Mouse (Mus musculus) bone marrow macrophage, adult 2 months (primary cell): ENCODE measurements around the gene Tfpi. TPM values are rescaled to one million over a fixed set of nuclear protein-coding genes. Genes with fewer than 3 reads are reported as not detected.

Experiments used
- H3K27ac ChIP-seq: 2 replicates; pipeline ENCODE4 v1.5.1; 2012; ENCODE audit warnings: low read depth, low read length; ENCODE audit not compliant: insufficient read depth
- H3K4me1 ChIP-seq: 2 replicates; pipeline ENCODE4 v1.6.1; 2012; ENCODE audit warnings: low read length; ENCODE audit not compliant: control insufficient read depth, insufficient read depth
- H3K4me3 ChIP-seq: 2 replicates; pipeline ENCODE4 v1.5.1; 2012; ENCODE audit warnings: mild to moderate bottlenecking, low read length, moderate library complexity; ENCODE audit not compliant: insufficient read depth
- CTCF ChIP-seq: IDR thresholded peaks from 2 replicates; pipeline ENCODE4 v1.5.1; 2012; ENCODE audit warnings: low read depth, mild to moderate bottlenecking, low read length, moderate library complexity
- POLR2A ChIP-seq: IDR thresholded peaks from 2 replicates; pipeline ENCODE4 v1.6.1; 2012; ENCODE audit warnings: mild to moderate bottlenecking, low read depth, low read length, borderline replicate concordance
- polyA plus RNA-seq: library from polyadenylated mRNA; stranded (reverse); fragments of >200 nt; gene quantifications from 2 replicates; pipeline ENCODE4 v1.2.4, GENCODE M21; 2012; ENCODE audit not compliant: missing spikeins, insufficient read depth, insufficient read length

The Tfpi gene
- polyA plus RNA-seq, 1 experiment = 25.5 TPM

DNA sequence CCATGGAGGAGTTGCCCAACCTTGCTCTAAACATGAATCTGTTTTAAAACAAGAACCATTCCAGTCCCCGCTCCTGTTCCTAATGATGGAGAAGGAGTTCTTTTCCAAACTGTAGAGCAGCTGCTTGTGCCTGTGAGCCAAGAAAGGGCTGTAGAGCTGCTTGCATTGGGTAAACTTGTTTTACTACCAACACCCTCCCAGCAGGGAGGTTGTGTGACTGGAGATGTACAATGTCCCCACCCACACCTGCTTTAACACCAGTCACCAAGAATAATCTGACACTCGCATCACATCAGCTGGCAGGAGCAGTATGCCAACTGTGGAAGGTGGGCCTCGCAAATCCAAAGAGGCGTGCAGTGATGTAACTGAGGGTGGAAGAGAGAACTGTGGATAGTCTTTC is 34.5 kb upstream of the Tfpi start:
- TF ChIP-seq CTCF = no peak
- TF ChIP-seq POLR2A = no peak
- Histone ChIP-seq H3K4me1 (peaks cover 20% of the 10 kb centered on the region), H3K4me3 (no peak overlapping the region), H3K27ac (peak overlapping the region; percentile 30)

DNA sequence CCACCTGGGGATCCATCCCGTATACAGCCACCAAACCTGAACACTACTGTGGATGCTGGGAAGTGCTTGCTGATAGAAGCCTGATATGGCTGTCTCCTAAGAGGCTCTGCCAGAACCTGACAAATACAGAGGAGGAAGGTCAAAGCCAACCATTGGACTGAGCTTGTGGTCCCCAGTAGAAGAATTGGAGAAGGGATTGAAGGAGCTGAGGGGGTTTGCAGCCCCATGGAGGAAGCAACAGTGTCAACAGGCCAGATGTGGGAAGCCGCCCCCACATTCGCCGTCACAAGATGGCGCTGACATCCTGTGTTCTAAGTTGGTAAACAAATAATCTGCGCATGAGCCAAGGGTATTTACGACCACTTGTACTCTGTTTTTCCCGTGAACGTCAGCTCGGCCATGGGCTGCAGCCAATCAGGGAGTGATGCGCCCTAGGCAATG is 28.4 kb upstream of the Tfpi start:
- H3K4me1 ChIP-seq = peaks cover 15% of the 10 kb centered on the region
- H3K27ac ChIP-seq = peak overlapping the region; percentile 92
- peak overlapping the region; percentile 32 for H3K4me3 ChIP-seq

DNA sequence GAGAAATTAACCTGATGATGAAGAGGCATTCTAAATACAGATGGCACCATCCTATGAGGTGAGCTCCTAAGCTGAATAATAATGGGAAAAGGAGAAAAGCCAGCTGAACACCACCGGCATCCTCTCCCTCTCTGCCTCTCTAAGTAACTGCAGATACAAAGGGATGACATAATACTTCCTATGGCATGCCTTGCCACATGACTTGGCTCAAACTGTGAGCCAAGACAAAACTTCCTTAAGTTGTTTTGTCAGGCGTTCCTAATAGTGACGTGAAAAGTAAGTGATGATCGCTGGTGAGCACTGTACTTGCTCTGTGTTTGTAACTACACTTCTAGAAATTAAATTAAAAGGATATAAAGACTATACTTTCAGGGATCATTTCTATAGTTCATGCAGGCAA is 27.7 kb upstream of the Tfpi start:
- TF ChIP-seq POLR2A = no peak
- TF ChIP-seq CTCF = no peak
- Histone ChIP-seq H3K4me1 (peaks cover 15% of the 10 kb centered on the region), H3K4me3 (no peak overlapping the region), H3K27ac (peak overlapping the region; percentile 92)

DNA sequence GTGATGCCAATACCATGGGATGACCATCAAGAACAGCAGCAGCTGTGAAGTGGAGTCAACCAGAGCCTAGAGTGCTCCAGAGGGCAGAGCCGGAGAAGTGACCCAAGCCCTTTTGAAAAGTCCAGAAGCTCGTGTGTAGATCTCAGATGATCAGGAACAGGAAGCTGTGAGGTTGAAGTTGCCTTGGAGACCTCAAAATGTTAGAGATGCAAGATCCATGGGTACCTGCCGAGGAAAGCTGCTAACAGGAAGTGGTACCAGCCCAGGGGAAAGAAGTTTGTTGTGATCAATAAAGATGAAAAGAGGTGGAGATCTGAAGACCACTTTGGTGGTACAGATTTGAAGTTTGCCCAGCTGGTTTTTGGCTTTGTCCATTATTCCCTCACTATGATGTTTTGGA is 22.3 kb upstream of the Tfpi start:
- Histone ChIP-seq H3K4me3 (no peak overlapping the region), H3K27ac (no peak overlapping the region), H3K4me1 (peaks cover 9% of the 10 kb centered on the region)
- TF ChIP-seq CTCF = no peak
- no peak for TF ChIP-seq POLR2A

DNA sequence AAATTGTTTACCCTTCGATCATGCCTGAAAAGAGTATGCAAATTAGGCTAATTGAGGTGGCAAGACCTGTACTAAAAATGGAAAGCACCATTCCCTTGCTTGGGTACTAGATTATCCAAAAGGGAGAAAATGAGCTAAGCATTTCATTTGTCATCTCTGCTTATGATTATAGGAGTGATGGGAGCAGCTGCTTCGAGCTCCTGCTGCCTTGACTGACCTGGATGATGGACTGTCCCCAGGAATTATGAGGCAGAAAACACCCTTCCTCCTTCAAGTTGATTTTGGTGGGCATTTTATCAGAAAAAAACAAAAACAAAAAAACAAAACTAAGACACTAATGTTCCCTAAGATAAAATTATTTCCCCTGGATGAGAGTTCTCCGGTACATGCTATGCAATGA is 18.5 kb upstream of the Tfpi start:
- no peak for TF ChIP-seq CTCF
- no peak for TF ChIP-seq POLR2A
- H3K4me3 ChIP-seq = no peak overlapping the region
- H3K4me1 ChIP-seq = no peaks in the 10 kb centered on the region
- no peak overlapping the region for H3K27ac ChIP-seq

DNA sequence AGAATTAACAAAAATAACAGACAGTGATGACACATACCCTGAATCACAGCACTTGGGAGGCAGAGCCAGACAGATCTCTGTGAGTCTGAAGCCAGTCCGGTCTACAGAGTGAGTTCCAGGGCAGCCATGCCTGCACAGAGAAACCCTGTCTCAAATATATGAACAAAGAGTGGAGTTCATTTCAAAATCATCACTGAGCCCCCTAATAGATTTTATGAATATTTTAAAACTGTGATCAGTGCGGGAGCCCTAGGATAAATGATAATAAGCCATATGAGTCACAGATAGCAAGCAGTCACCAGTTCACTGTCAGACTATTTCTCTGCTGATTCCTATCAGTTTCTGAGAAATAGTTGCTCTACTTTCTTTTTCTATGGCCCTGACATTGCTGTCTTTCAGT is 17.1 kb upstream of the Tfpi start:
- no peak overlapping the region for H3K4me3 ChIP-seq
- TF ChIP-seq CTCF (no peak), POLR2A (no peak)
- H3K4me1 ChIP-seq = no peaks in the 10 kb centered on the region
- H3K27ac ChIP-seq = no peak overlapping the region

DNA sequence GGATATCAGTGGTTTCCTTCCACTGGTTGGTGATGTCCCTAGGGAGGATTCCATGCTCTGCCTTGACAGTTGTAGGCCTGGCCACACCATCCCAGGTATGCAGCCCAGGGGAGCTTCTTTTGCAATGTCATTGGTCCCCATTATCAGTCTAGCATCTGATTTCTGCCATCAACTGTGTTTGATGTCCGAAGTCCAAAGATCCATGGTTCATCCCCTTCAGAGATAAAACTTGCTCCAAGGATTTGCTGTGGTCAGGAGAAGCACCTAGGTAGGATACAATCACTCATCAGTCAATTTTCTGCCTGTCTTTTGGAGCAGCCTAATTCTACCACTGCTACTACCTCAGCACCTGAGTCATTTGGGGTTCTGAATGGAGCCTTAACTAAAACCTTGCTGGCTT is 15.1 kb upstream of the Tfpi start:
- H3K27ac ChIP-seq = no peak overlapping the region
- peaks cover 7% of the 10 kb centered on the region for H3K4me1 ChIP-seq

DNA sequence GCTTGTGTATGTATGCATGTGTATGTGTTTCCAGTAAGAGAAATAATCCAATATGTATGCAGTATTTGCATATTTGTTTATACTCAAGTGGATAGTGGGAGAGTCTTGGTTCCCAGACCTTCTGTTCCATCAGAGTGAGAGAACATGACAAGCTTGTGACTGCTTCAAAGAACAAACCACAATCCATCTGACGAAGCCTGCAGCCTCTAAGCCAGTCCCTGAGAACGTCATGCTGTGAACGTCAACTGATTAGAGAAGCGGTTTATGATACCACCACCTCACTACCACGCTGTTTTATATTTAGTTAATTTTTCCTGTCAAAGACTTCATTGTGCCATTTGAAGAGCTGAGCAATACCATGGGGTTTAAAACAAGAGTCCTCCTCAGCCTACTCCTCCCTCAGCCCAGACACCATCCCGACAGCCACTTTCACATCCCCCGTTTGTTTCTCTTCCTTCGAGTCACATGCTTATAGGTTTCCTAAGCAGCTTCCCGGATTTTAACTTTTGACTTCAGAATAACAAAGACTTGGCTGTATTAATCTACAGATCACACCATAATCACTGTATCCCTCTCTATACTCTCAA is 11.2 kb upstream of the Tfpi start:
- TF ChIP-seq CTCF (no peak), POLR2A (no peak)
- Histone ChIP-seq H3K4me1 (peaks cover 7% of the 10 kb centered on the region), H3K4me3 (no peak overlapping the region), H3K27ac (no peak overlapping the region)

More for the DNA sequence above, 15.1 kb upstream of the Tfpi start:
- H3K4me3 ChIP-seq = no peak overlapping the region
- no peak for TF ChIP-seq CTCF
- TF ChIP-seq POLR2A = no peak

DNA sequence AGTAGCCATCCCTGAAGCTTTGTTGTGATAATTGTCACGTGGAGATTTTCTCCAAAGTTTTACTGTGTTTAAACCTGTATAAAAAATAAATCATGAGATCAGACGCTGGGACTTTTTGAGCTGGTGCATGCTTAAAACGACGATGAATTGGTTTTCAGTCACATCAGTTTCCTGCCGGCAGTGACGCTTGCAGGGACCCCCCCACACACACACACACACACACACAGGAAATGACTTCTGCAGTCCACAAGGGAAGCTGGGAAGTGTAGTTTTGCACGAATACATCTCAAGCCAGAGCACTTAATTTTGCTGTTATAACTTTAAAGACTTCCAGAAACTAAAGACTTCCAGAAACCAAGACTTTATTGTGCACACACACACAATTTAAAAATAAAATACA is 5.3 kb upstream of the Tfpi start:
- no peak overlapping the region for H3K4me3 ChIP-seq
- TF ChIP-seq CTCF = no peak
- TF ChIP-seq POLR2A = no peak
- no peak overlapping the region for H3K27ac ChIP-seq
- H3K4me1 ChIP-seq = no peaks in the 10 kb centered on the region

DNA sequence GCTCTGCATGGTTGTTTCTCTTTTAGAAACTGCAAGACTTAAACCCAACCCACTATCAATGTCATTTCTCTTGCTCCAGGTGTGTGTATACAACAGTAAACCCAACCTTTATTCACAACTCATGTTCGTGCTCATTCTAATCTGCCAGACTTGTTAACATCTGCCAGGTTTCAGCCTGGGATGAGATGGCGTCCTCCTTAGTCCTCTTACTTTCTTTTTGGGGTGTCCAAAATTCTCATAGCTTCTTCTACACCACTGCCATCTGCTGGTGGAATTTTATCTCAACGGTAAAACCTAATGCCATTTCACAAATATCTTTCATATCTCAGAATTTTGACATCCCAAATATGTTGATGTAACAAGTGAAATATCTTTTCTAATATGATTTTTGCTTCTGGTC is 2.5 kb upstream of the Tfpi start:
- peak overlapping the region; percentile 26 for H3K4me3 ChIP-seq
- H3K4me1 ChIP-seq = no peaks in the 10 kb centered on the region
- no peak overlapping the region for H3K27ac ChIP-seq
- no peak for TF ChIP-seq CTCF
- no peak for TF ChIP-seq POLR2A

DNA sequence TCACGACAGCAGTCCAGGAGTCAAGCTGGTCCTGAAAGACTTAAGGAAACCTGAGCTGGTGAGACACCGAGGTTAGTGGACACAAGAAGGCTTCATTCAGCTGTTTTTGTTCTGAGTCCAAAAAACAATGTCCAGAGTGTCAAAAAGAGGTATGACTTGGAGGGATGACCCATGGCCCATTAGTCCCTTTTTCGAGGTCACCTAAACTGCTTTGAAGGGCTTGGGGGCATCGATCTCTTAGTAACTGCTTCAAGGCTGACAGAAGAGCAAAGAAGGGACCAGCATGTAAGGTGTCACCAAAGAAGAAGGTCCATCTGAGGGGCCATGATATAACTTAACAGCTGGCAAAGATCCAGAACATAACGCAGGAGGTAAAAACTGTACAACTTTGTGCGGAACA is 1.2 kb upstream of the Tfpi start:
- Histone ChIP-seq H3K4me3 (no peak overlapping the region), H3K27ac (no peak overlapping the region), H3K4me1 (no peaks in the 10 kb centered on the region)
- TF ChIP-seq CTCF (no peak), POLR2A (no peak)
